Mouse (Mus musculus): ENCODE results near the gene Olfr59. TPM values are rescaled to one million over a fixed set of nuclear protein-coding genes. Genes with fewer than 3 reads are reported as not detected.

The Olfr59 gene
- not detected in 2 replicates for polyA plus RNA-seq (2012; rRNA removed)

GRCm38 (mm10) chr11:74283436-74283835 is at the start of gene Olfr59:
Olfr59 (plus strand) TSS chr11:74283736.
- DNase-seq (ENCODE audit: extremely low spot score in 1 of 2, low spot score in 1 of 2) = no peak

GRCm38 (mm10) chr11:74241201-74241600 is 42.3 kb upstream of the Olfr59 start:
- no peak for DNase-seq (ENCODE audit: extremely low spot score in 1 of 2, low spot score in 1 of 2)

- DNase-seq (ENCODE audit: extremely low spot score in 1 of 2, low spot score in 1 of 2) = no peak
These were observed 24.0 kb upstream of the Olfr59 start, which contains the start of gene Olfr406 for GRCm38 (mm10) chr11:74259508-74259907. Olfr406 (plus strand) TSS chr11:74259808.

- no peak for DNase-seq (ENCODE audit: extremely low spot score in 1 of 2, low spot score in 1 of 2)
These were observed 3.7 kb downstream of the Olfr59 start for GRCm38 (mm10) chr11:74287256-74287655.

GRCm38 (mm10) chr11:74326044-74326443 is 42.5 kb downstream of the Olfr59 start:
- no peak for DNase-seq (ENCODE audit: extremely low spot score in 1 of 2, low spot score in 1 of 2)

GRCm38 (mm10) chr11:74328781-74329180 is 45.2 kb downstream of the Olfr59 start:
- no peak for DNase-seq (ENCODE audit: extremely low spot score in 1 of 2, low spot score in 1 of 2)

GRCm38 (mm10) chr11:74337931-74338330 is 54.4 kb downstream of the Olfr59 start, which contains the start of gene Olfr410:
Olfr410 (minus strand) TSS chr11:74338031.
- DNase-seq (ENCODE audit: extremely low spot score in 1 of 2, low spot score in 1 of 2) = no peak

Other genes starting within 250 kb of the Olfr59 start
- gene Olfr139, start 227.2 kb upstream of the Olfr59 start, polyA plus RNA-seq (2012; rRNA removed) = not detected in 2 replicates
- not detected in 2 replicates for gene Olfr399, start 227.1 kb upstream of the Olfr59 start, polyA plus RNA-seq (2012; rRNA removed)
- gene Zfp616, start 213.8 kb upstream of the Olfr59 start, polyA plus RNA-seq (2012; rRNA removed) = not detected in 2 replicates
- gene Olfr401, start 170.0 kb upstream of the Olfr59 start, polyA plus RNA-seq (2012; rRNA removed) = not detected in 2 replicates
- not detected in 2 replicates for gene Olfr402, start 130.2 kb upstream of the Olfr59 start, polyA plus RNA-seq (2012; rRNA removed)
- not detected in 2 replicates for gene Olfr403, start 97.5 kb upstream of the Olfr59 start, polyA plus RNA-seq (2012; rRNA removed)
- not detected in 2 replicates for gene Olfr43, start 72.4 kb upstream of the Olfr59 start, polyA plus RNA-seq (2012; rRNA removed)
- not detected in 2 replicates for gene Olfr406, start 23.9 kb upstream of the Olfr59 start, polyA plus RNA-seq (2012; rRNA removed)
- gene Olfr410, start 54.3 kb downstream of the Olfr59 start, polyA plus RNA-seq (2012; rRNA removed) = not detected in 2 replicates
- gene Olfr411, start 68.9 kb downstream of the Olfr59 start, polyA plus RNA-seq (2012; rRNA removed) = not detected in 2 replicates
- not detected in 2 replicates for gene Olfr412, start 78.3 kb downstream of the Olfr59 start, polyA plus RNA-seq (2012; rRNA removed)

Data from frontal cortex, adult 2 months (tissue).